Mouse (Mus musculus) limb, embryonic 12.5 days (tissue): ENCODE data around the gene Rfc1. TPM values are rescaled to one million over a fixed set of nuclear protein-coding genes. Genes with fewer than 3 reads are reported as not detected.

Source experiments
- ATAC-seq: fragments of 200-750 bp; cut with Nextera tagmentation; 2 replicates; pipeline ENCODE4 v1.8.0; 2017; ENCODE audit warnings: low read depth, moderate TSS enrichment; ENCODE audit not compliant: insufficient number of reproducible peaks, insufficient read depth, low FRiP score, low TSS enrichment
- H3K27ac ChIP-seq: fragments of 300-500 bp; sonication (generic); 2 replicates; pipeline ENCODE4 v1.5.1; 2016; ENCODE audit warnings: mild to moderate bottlenecking, moderate library complexity
- H3K27me3 ChIP-seq: fragments of 300-500 bp; sonication (generic); 2 replicates; pipeline ENCODE4 v1.6.1; 2016; ENCODE audit warnings: mild to moderate bottlenecking, moderate library complexity
- H3K36me3 ChIP-seq: fragments of 300-500 bp; sonication (generic); 2 replicates; pipeline ENCODE4 v1.6.1; 2016; ENCODE audit warnings: mild to moderate bottlenecking, moderate library complexity
- H3K4me1 ChIP-seq: fragments of 300-500 bp; sonication (generic); replicated peaks from 2 replicates; pipeline ENCODE4 v1.6.1; 2016
- H3K4me2 ChIP-seq: fragments of 300-500 bp; sonication (generic); 2 replicates; pipeline ENCODE4 v1.6.1; 2016; ENCODE audit warnings: mild to moderate bottlenecking, moderate library complexity
- H3K4me3 ChIP-seq: fragments of 300-500 bp; sonication (generic); replicated peaks from 2 replicates; pipeline ENCODE4 v1.5.1; 2016; ENCODE audit warnings: mild to moderate bottlenecking
- H3K9ac ChIP-seq: fragments of 300-500 bp; sonication (generic); replicated peaks from 2 replicates; pipeline ENCODE4 v1.6.1; 2016; ENCODE audit warnings: mild to moderate bottlenecking, moderate library complexity
- H3K9me3 ChIP-seq: fragments of 300-500 bp; sonication (generic); 2 replicates; pipeline ENCODE4 v1.6.1; 2016; ENCODE audit warnings: mild to moderate bottlenecking, moderate library complexity
- WGBS: fragments of 180-500 bp; shearing (Covaris S2); methylation state at CpG from one replicate; pipeline ENCODE4 v1.1.7; 2016; 5-methylcytosine and 5-hydroxymethylcytosine counted together
- polyA plus RNA-seq: library from polyadenylated mRNA; unstranded; fragments of >200 nt; fragmentation: Nextera tagmentation; extraction: Ambion mirVana; gene quantifications from 2 replicates; pipeline ENCODE4 v1.2.1, GENCODE M21; 2016

Rfc1 gene
- 118 and 120 TPM in 2 replicates for polyA plus RNA-seq

GRCm38 (mm10) chr5:65335298-65336074, at the start of gene Rfc1:
Rfc1 (minus strand) TSS chr5:65335670.
- Histone ChIP-seq H3K4me2 (peak within 1 kb of the TSS; percentile 78), H3K4me1 (peaks cover 16% of the 10 kb centered on the region), H3K36me3 (peaks cover 7% of the 10 kb centered on the region), H3K4me3 (peak within 1 kb of the TSS; percentile 93), H3K27ac (peak within 1 kb of the TSS; percentile 89), H3K9ac (peak within 1 kb of the TSS; percentile 89), H3K9me3 (no peaks in the 10 kb centered on the region), H3K27me3 (no peaks in the 10 kb centered on the region)
- under 1% methylated on average over 65 of the region's 65 CpGs for WGBS
- ATAC-seq: peak; percentile 96

- Histone ChIP-seq H3K4me2 (no peak overlapping the region), H3K36me3 (no peaks in the 10 kb centered on the region), H3K4me3 (no peak overlapping the region), H3K27ac (no peak overlapping the region), H3K27me3 (no peaks in the 10 kb centered on the region), H3K9me3 (no peaks in the 10 kb centered on the region), H3K4me1 (no peaks in the 10 kb centered on the region; the same call in 1 of the 2 replicates), H3K9ac (no peak overlapping the region)
- ATAC-seq: no peak
- 78% methylated on average over 7 of the region's 7 CpGs for WGBS
Observed at GRCm38 (mm10) chr5:65374746-65375145, 39.3 kb upstream of the Rfc1 start.

- no peak for ATAC-seq
- Histone ChIP-seq H3K4me3 (no peak overlapping the region), H3K4me1 (no peaks in the 10 kb centered on the region; the same call in 1 of the 2 replicates), H3K9me3 (no peaks in the 10 kb centered on the region), H3K4me2 (no peak overlapping the region), H3K36me3 (no peaks in the 10 kb centered on the region), H3K27me3 (no peaks in the 10 kb centered on the region), H3K9ac (no peak overlapping the region), H3K27ac (no peak overlapping the region)
- 94% methylated on average over 7 of the region's 7 CpGs for WGBS
Observed at GRCm38 (mm10) chr5:65371551-65371950, 36.1 kb upstream of the Rfc1 start.

GRCm38 (mm10) chr5:65367837-65368236, 32.4 kb upstream of the Rfc1 start:
- H3K27me3 ChIP-seq: no peaks in the 10 kb centered on the region
- H3K4me2 ChIP-seq: no peak overlapping the region
- H3K36me3 ChIP-seq: no peaks in the 10 kb centered on the region
- WGBS: 89% methylated on average over 11 of the region's 11 CpGs
- no peaks in the 10 kb centered on the region for H3K4me1 ChIP-seq
- H3K27ac ChIP-seq: no peak overlapping the region
- H3K4me3 ChIP-seq: no peak overlapping the region
- no peak for ATAC-seq
- H3K9me3 ChIP-seq: no peaks in the 10 kb centered on the region
- no peak overlapping the region for H3K9ac ChIP-seq

- Histone ChIP-seq H3K9ac (no peak overlapping the region), H3K4me2 (no peak overlapping the region), H3K4me3 (no peak overlapping the region), H3K36me3 (no peaks in the 10 kb centered on the region), H3K9me3 (0 out of 2 replicates have a peak, but pooled peaks cover 5% of the 10 kb centered on the region), H3K27me3 (no peaks in the 10 kb centered on the region), H3K4me1 (no peaks in the 10 kb centered on the region), H3K27ac (no peak overlapping the region)
- no peak for ATAC-seq
- WGBS: 84% methylated on average over 3 of the region's 3 CpGs
Observed at GRCm38 (mm10) chr5:65357771-65358170, 22.3 kb upstream of the Rfc1 start.

GRCm38 (mm10) chr5:65356851-65357250, 21.4 kb upstream of the Rfc1 start:
- no peak for ATAC-seq
- 0 out of 2 replicates have a peak, but pooled peaks cover 5% of the 10 kb centered on the region for H3K9me3 ChIP-seq
- H3K27ac ChIP-seq: no peak overlapping the region
- no peaks in the 10 kb centered on the region for H3K4me1 ChIP-seq
- H3K27me3 ChIP-seq: peaks cover 4% of the 10 kb centered on the region; the same call in 1 of the 2 replicates
- no peak overlapping the region for H3K9ac ChIP-seq
- no peak overlapping the region for H3K4me2 ChIP-seq
- no peaks in the 10 kb centered on the region for H3K36me3 ChIP-seq
- no peak overlapping the region for H3K4me3 ChIP-seq
- 88% methylated on average over 6 of the region's 6 CpGs for WGBS

- WGBS: 76% methylated on average over 5 of the region's 5 CpGs
- Histone ChIP-seq H3K36me3 (no peaks in the 10 kb centered on the region), H3K4me2 (no peak overlapping the region), H3K27me3 (peaks cover 4% of the 10 kb centered on the region; the same call in 1 of the 2 replicates), H3K27ac (no peak overlapping the region), H3K4me1 (no peaks in the 10 kb centered on the region), H3K9me3 (0 out of 2 replicates have a peak, but pooled peaks cover 5% of the 10 kb centered on the region), H3K9ac (no peak overlapping the region), H3K4me3 (no peak overlapping the region)
- ATAC-seq: no peak
Observed at GRCm38 (mm10) chr5:65354985-65355384, 19.5 kb upstream of the Rfc1 start.

- no peak for ATAC-seq
- Histone ChIP-seq H3K4me2 (no peak overlapping the region), H3K36me3 (no peaks in the 10 kb centered on the region), H3K4me3 (no peak overlapping the region), H3K4me1 (no peaks in the 10 kb centered on the region), H3K9me3 (0 out of 2 replicates have a peak, but pooled peaks cover 5% of the 10 kb centered on the region), H3K27ac (no peak overlapping the region), H3K27me3 (peaks cover 4% of the 10 kb centered on the region; the same call in 1 of the 2 replicates), H3K9ac (no peak overlapping the region)
- WGBS: 89% methylated on average over 3 of the region's 3 CpGs
Observed at GRCm38 (mm10) chr5:65354097-65354496, 18.6 kb upstream of the Rfc1 start.

GRCm38 (mm10) chr5:65350508-65350907, 15.0 kb upstream of the Rfc1 start:
- Histone ChIP-seq H3K4me1 (0 out of 2 replicates have a peak, but pooled peaks cover 6% of the 10 kb centered on the region), H3K27ac (no peak overlapping the region)
- WGBS: 75% methylated on average over 10 of the region's 10 CpGs

GRCm38 (mm10) chr5:65348168-65348567, 12.7 kb upstream of the Rfc1 start, which contains the start of gene Klb:
Klb (plus strand) TSS chr5:65348314.
- H3K4me2 ChIP-seq: peak within 1 kb of the TSS; percentile 28
- H3K36me3 ChIP-seq: no peaks in the 10 kb centered on the region
- H3K27me3 ChIP-seq: peaks cover 4% of the 10 kb centered on the region; the same call in 1 of the 2 replicates
- 0 out of 2 replicates have a peak, but pooled peaks cover 6% of the 10 kb centered on the region for H3K4me1 ChIP-seq
- no peak within 1 kb of the TSS for H3K9ac ChIP-seq
- ATAC-seq: no peak
- WGBS: 52% methylated on average over 15 of the region's 15 CpGs
- H3K9me3 ChIP-seq: no peaks in the 10 kb centered on the region
- no peak within 1 kb of the TSS for H3K4me3 ChIP-seq
- no peak within 1 kb of the TSS for H3K27ac ChIP-seq

More at GRCm38 (mm10) chr5:65350508-65350907, 15.0 kb upstream of the Rfc1 start:
- H3K4me3 ChIP-seq: no peak overlapping the region
- no peak overlapping the region for H3K4me2 ChIP-seq
- no peak overlapping the region for H3K9ac ChIP-seq
- ATAC-seq: no peak
- H3K27me3 ChIP-seq: peaks cover 4% of the 10 kb centered on the region; the same call in 1 of the 2 replicates
- no peaks in the 10 kb centered on the region for H3K36me3 ChIP-seq
- H3K9me3 ChIP-seq: 0 out of 2 replicates have a peak, but pooled peaks cover 5% of the 10 kb centered on the region

GRCm38 (mm10) chr5:65340167-65340566, 4.7 kb upstream of the Rfc1 start:
- Histone ChIP-seq H3K27me3 (no peaks in the 10 kb centered on the region), H3K27ac (no peak overlapping the region), H3K36me3 (no peaks in the 10 kb centered on the region), H3K4me3 (no peak overlapping the region), H3K4me1 (peaks cover 3% of the 10 kb centered on the region; the same call in 1 of the 2 replicates), H3K9me3 (no peaks in the 10 kb centered on the region), H3K9ac (no peak overlapping the region), H3K4me2 (no peak overlapping the region)
- 78% methylated on average over 4 of the region's 4 CpGs for WGBS
- no peak for ATAC-seq
